Mouse (Mus musculus): ENCODE results near the gene Oas3.

- TF ChIP-seq CTCF (conservative IDR thresholded peaks at IDR 0.05; ENCODE audit: insufficient read depth, insufficient read length, low read depth, low read length) (peak; percentile 63), POLR2A (IDR thresholded peaks at IDR 0.05; ENCODE audit: low read depth, low read length) (no peak)
These were observed 29.0 kb upstream of the Oas3 start for GRCm38 (mm10) chr5:120806458-120806857.

Measured in kidney, adult 2 months (tissue).